Mouse (Mus musculus): Measurements from ENCODE around the gene Taf15. TPM values are rescaled to one million over a fixed set of nuclear protein-coding genes. Genes with fewer than 3 reads are reported as not detected.
A peak's percentile ranks its signal among the peaks of the same experiment; 100 is the strongest.

Taf15 gene
- polyA plus RNA-seq (2014; fragmentation: Nextera tagmentation; extraction: Ambion mirVana) = 14.4 and 14.7 TPM in 2 replicates

DNA sequence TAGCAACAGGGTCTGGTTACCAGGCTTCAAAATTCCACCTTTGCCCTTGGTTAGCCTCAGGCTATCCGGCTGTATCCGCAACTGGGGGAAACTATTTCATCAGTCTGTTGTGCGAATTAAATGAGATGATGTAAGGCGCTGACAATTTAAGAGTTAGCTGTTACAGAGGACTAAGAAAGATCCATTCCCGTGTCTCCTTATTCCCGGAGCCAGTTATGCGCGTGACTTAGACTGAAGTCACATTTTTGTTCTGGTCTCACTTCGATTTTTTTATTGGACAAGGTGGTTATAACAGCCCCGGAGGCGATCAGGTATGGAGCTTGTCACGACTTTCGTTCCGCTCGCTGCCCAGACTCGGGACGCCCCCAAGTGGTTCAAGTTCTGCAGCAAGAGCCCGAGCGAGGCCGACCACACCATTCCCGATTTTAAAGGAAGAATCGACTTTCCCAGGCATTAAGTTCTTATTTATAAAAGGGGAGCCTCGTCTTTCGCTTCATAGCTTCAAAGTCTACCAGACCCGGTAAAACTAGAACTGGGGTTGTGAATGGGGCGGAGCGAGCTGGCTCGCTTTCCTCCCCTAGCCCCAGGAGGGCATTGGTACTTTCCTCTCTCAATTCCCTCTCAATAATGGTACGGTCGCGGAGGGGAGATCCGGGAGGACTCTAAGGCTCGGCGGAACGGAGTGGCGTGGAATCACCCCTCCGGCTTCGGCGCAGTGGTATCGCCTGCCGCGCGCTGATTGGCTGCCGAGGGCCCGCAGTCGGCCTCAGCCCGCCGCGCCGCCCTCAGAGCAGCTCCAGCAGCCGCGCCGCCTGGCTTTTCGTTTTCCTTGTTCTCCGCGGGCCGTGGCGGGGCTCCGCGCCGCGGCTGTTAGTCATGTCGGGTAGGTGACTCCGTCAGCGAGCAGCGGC lies at the start of gene Taf15:
Taf15 (plus strand) TSS at position 763 of the 911 bp plus-strand sequence.
- peak within 1 kb of the TSS; percentile 96 for H3K4me3 ChIP-seq (ENCODE audit: low read depth, low read length)
- peak; percentile 98 for ATAC-seq (ENCODE audit: insufficient read depth)
- under 1% methylated on average over 66 of the region's 66 CpGs for WGBS

DNA sequence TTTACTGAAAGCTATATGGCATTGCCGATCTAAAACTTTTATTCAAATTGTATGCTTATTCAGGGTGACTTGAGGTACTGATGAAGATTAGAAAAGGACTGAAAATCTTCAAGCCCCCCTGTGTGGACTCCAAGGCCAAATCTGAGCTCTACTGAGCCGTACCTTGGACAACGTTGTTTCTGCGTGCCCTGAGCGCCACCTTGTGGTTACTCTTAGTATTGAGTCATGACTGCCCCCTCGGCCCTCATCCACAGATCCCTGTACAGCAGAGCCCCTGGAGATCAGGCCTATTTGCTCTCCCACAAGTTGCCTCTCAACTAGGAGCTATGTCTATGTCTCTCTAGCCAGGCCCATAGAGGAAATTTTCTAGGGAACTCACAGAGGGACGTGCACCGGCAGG lies 48.2 kb upstream of the Taf15 start:
- Histone ChIP-seq H3K4me2 (no peak overlapping the region), H3K27me3 (ENCODE audit: insufficient read depth, low read length) (peaks cover 29% of the 10 kb centered on the region), H3K9me3 (ENCODE audit: low read depth, low read length) (no peaks in the 10 kb centered on the region), H3K9ac (no peak overlapping the region), H3K4me3 (ENCODE audit: low read depth, low read length) (no peak overlapping the region), H3K4me1 (ENCODE audit: insufficient read depth) (no peaks in the 10 kb centered on the region), H3K27ac (ENCODE audit: low read depth) (no peak overlapping the region), H3K36me3 (ENCODE audit: insufficient read depth) (no peaks in the 10 kb centered on the region)
- DNase-seq (peak; percentile 91), ATAC-seq (ENCODE audit: insufficient read depth) (no peak)
- peak; percentile 94 for TF ChIP-seq CTCF (IDR thresholded peaks at IDR 0.05; ENCODE audit: low read depth)
- 5% methylated on average over 8 of the region's 8 CpGs for WGBS

More for the DNA sequence above, at the start of gene Taf15:
- DNase-seq = peak; percentile 99
- Histone ChIP-seq H3K4me1 (ENCODE audit: insufficient read depth) (0 out of 2 replicates have a peak, but pooled peaks cover 5% of the 10 kb centered on the region), H3K36me3 (ENCODE audit: insufficient read depth) (peaks cover 14% of the 10 kb centered on the region), H3K27ac (ENCODE audit: low read depth) (peak within 1 kb of the TSS; percentile 91), H3K9ac (peak within 1 kb of the TSS; percentile 87), H3K9me3 (ENCODE audit: low read depth, low read length) (no peaks in the 10 kb centered on the region), H3K27me3 (ENCODE audit: insufficient read depth, low read length) (no peaks in the 10 kb centered on the region), H3K4me2 (peak within 1 kb of the TSS; percentile 94)
- peak; percentile 69 for TF ChIP-seq CTCF (IDR thresholded peaks at IDR 0.05; ENCODE audit: low read depth)

DNA sequence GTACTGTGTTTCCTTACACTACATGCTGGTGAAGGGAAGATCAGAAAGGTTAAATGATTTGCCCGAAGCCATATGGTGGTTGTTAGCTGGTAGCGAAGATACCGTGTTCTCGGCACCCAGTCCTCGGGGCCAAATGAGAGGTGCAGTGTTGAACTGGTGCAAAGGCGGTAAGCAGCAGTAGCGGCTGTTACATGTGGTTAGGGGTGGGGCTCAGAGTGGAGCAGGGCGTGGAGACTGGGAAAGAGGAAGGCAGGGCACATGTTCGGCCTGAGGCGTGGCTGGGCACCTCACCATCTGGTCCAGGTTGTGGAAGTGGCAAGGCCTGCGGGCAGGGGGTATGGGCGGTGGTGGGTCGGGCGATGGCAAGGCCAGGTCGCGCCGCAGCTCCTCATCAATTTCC lies 45.9 kb upstream of the Taf15 start:
- WGBS = 21% methylated on average over 17 of the region's 17 CpGs
- ATAC-seq (ENCODE audit: insufficient read depth) = no peak
- H3K27ac ChIP-seq (ENCODE audit: low read depth) = no peak overlapping the region
- H3K4me3 ChIP-seq (ENCODE audit: low read depth, low read length) = no peak overlapping the region
- no peaks in the 10 kb centered on the region for H3K36me3 ChIP-seq (ENCODE audit: insufficient read depth)
- no peak for TF ChIP-seq CTCF (IDR thresholded peaks at IDR 0.05; ENCODE audit: low read depth)
- no peak overlapping the region for H3K9ac ChIP-seq
- no peak overlapping the region for H3K4me2 ChIP-seq
- no peak for DNase-seq
- peaks cover 24% of the 10 kb centered on the region; the same call in 1 of the 2 replicates for H3K27me3 ChIP-seq (ENCODE audit: insufficient read depth, low read length)
- no peaks in the 10 kb centered on the region for H3K9me3 ChIP-seq (ENCODE audit: low read depth, low read length)
- H3K4me1 ChIP-seq (ENCODE audit: insufficient read depth) = no peaks in the 10 kb centered on the region

DNA sequence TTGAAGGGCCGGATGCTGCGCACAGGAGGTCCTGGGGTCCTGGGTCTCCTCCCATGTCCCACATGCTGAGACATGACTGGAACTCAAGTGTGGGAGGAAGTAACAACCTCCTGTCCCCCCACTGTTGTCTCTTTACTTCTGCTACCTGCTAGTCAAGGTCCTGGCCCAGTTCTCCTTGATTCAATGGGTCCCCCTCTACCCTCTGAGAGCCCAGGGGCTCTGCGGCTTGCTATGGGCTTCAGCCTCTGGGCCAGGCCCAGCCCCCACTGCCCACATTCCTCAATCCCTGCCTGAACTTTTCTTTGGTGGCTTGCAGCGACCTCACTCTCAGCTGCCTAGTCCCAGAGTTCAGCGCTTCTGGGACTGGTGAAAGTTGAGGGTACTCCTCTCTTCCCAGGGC lies 43.5 kb upstream of the Taf15 start, which contains the start of gene Gas2l2:
Gas2l2 (minus strand) TSS at position 101 of the 400 bp plus-strand sequence.
- H3K4me2 ChIP-seq = no peak within 1 kb of the TSS
- H3K4me3 ChIP-seq (ENCODE audit: low read depth, low read length) = no peak within 1 kb of the TSS
- H3K27me3 ChIP-seq (ENCODE audit: insufficient read depth, low read length) = peaks cover 24% of the 10 kb centered on the region; the same call in 1 of the 2 replicates
- no peak for ATAC-seq (ENCODE audit: insufficient read depth)
- TF ChIP-seq CTCF (IDR thresholded peaks at IDR 0.05; ENCODE audit: low read depth) = no peak
- DNase-seq = no peak
- no peak within 1 kb of the TSS for H3K27ac ChIP-seq (ENCODE audit: low read depth)
- no peaks in the 10 kb centered on the region for H3K4me1 ChIP-seq (ENCODE audit: insufficient read depth)
- WGBS = 43% methylated on average over 5 of the region's 5 CpGs
- no peaks in the 10 kb centered on the region for H3K9me3 ChIP-seq (ENCODE audit: low read depth, low read length)
- H3K9ac ChIP-seq = no peak within 1 kb of the TSS
- no peaks in the 10 kb centered on the region for H3K36me3 ChIP-seq (ENCODE audit: insufficient read depth)

DNA sequence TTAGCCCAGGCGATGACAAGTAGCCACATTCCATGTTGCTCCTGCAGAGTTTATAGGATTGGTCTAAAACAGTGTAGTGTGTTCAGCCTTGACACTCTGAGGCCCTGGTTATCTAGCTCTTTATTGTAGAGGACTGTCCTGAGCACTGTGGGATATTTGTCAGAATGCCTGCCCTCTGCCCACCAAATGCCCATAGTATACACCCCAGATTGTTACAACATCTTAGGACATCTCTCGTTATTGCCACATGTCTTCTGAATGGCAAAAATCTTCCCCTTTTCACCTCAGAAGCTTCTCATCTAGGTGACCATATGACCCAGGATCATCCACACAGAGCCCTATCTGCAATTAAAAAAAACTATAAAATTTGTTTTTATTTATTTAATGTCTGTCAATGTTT lies 40.4 kb upstream of the Taf15 start:
- no peak overlapping the region for H3K27ac ChIP-seq (ENCODE audit: low read depth)
- no peak overlapping the region for H3K4me2 ChIP-seq
- no peaks in the 10 kb centered on the region for H3K9me3 ChIP-seq (ENCODE audit: low read depth, low read length)
- peaks cover 11% of the 10 kb centered on the region; the same call in 1 of the 2 replicates for H3K27me3 ChIP-seq (ENCODE audit: insufficient read depth, low read length)
- no peak overlapping the region for H3K9ac ChIP-seq
- 70% methylated on average over 2 of the region's 2 CpGs for WGBS
- no peak for TF ChIP-seq CTCF (IDR thresholded peaks at IDR 0.05; ENCODE audit: low read depth)
- H3K36me3 ChIP-seq (ENCODE audit: insufficient read depth) = no peaks in the 10 kb centered on the region
- DNase-seq = no peak
- ATAC-seq (ENCODE audit: insufficient read depth) = no peak
- H3K4me1 ChIP-seq (ENCODE audit: insufficient read depth) = no peaks in the 10 kb centered on the region
- no peak overlapping the region for H3K4me3 ChIP-seq (ENCODE audit: low read depth, low read length)

DNA sequence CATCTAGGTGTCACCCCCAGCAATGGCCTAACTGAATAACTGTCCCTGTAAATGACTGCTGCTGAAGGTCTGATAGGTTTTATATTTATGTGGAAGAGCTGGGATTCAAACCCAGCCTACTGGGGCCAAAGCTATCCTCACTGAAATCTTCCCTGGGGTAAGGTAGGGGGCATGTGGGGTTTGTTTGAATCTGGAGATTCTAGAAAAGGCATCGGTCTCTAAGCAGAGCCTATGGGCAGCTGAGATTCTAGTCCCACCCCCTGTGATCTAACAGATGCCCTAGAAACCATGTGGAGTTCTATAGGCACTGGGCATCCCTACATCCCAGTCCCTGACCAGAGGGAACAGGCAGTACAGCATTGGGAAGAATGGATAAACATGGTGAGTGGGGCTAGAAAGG lies 35.5 kb upstream of the Taf15 start, which contains the start of gene 1700020L24Rik:
1700020L24Rik (plus strand) TSS at position 301 of the 400 bp plus-strand sequence.
- Histone ChIP-seq H3K4me1 (ENCODE audit: insufficient read depth) (no peaks in the 10 kb centered on the region), H3K9me3 (ENCODE audit: low read depth, low read length) (no peaks in the 10 kb centered on the region), H3K36me3 (ENCODE audit: insufficient read depth) (no peaks in the 10 kb centered on the region), H3K27ac (ENCODE audit: low read depth) (no peak within 1 kb of the TSS), H3K27me3 (ENCODE audit: insufficient read depth, low read length) (peaks cover 15% of the 10 kb centered on the region), H3K4me3 (ENCODE audit: low read depth, low read length) (no peak within 1 kb of the TSS), H3K9ac (no peak within 1 kb of the TSS), H3K4me2 (no peak within 1 kb of the TSS)
- 86% methylated on average over 1 of the region's 1 CpGs for WGBS
- TF ChIP-seq CTCF (IDR thresholded peaks at IDR 0.05; ENCODE audit: low read depth) = no peak
- no peak for ATAC-seq (ENCODE audit: insufficient read depth)
- DNase-seq = no peak

DNA sequence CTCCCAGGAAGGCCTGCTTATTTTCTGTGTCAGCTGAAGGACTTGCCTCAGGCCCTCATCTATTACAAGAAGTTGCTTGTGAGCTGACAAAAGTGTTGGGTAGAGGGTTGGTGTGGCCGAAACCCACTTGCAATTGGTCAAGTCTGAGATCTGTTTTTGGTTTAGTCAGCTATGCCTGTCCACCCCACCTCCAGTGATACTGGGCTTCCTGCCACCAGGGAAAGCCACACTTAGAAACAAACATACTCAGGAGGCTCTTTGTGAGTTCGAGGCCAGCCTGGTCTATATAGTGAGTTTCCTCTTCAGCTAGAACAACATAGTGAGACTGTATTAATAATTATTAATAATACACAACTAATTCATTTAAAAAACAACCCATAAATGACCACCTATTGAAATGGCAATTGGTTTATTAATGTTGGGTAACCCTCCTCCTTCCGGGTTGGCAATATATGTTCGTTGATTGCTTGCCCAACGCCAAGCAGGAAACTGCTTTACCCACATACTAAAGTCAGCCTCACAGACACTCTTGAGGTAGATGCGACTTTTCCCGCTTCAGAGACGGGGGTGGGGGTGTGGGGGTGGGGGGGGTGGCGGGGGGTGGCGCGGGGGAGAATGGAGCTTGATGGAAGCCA lies 33.3 kb upstream of the Taf15 start:
- Histone ChIP-seq H3K9ac (no peak overlapping the region; the same call in 1 of the 2 replicates), H3K4me2 (peak overlapping the region; percentile 90), H3K4me1 (ENCODE audit: insufficient read depth) (no peaks in the 10 kb centered on the region), H3K36me3 (ENCODE audit: insufficient read depth) (no peaks in the 10 kb centered on the region), H3K27ac (ENCODE audit: low read depth) (no peak overlapping the region), H3K27me3 (ENCODE audit: insufficient read depth, low read length) (peaks cover 35% of the 10 kb centered on the region), H3K9me3 (ENCODE audit: low read depth, low read length) (no peaks in the 10 kb centered on the region), H3K4me3 (ENCODE audit: low read depth, low read length) (peak overlapping the region; percentile 58; the same call in 1 of the 2 replicates)
- DNase-seq (no peak), ATAC-seq (ENCODE audit: insufficient read depth) (no peak)
- WGBS = 27% methylated on average over 11 of the region's 11 CpGs
- TF ChIP-seq CTCF (IDR thresholded peaks at IDR 0.05; ENCODE audit: low read depth) = no peak

Data from lung, embryonic 14.5 days (tissue).